Mouse (Mus musculus) thymus, postnatal 14 days (tissue): Measurements from ENCODE around the gene Snw1.

ENCODE experiments used
- DNase-seq: peaks from one replicate; pipeline ENCODE4 v3.0.0; 2021

Snw1 gene

GRCm38 (mm10) chr12:87421708-87422507, 50.2 kb downstream of the Snw1 start:
- DNase-seq: no peak

DNA sequence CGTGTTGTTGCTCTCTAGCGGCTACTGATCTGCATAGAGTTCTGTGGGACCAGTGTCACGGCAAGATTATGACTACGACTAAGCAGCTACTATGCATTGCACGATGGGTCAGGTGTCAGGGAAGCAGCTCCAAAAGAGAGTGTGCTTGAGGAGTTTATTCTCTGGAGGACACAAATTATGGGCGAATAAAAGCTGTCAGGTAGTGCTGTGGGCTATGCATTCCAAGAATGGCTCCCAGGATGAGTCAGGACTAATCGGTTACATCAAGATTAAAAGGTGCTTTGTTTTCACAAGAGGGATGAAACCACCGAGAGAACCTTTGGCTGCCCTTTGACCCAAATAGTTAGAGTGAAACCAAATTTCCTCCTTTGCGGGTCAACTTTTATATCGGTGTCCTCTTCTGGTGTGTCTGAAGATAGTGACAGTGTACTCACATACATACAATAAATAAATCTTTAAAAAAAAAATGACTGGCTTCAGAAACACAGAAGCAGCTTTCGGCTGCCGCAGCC, 52.0 kb downstream of the Snw1 start:
- no peak for DNase-seq

DNA sequence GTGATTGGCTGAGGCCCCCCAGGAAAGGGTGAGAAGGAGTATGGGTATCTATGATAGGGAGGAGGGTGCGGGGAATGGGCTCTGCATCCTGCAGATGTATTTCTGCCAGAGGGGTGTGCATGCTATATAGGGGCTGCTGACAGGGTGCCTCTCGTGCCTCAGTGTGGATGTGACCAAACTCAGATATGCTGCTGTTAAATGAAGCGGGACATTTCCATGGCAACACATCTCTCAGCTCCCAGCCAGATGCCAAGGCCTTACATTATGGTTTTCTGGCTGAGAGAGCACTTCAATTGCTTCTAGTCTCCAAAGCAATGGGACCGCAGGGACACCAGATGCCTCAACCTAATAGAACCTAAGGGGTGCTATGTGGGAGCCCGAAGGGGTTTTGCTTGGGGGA, 53.2 kb downstream of the Snw1 start:
- no peak for DNase-seq

- DNase-seq: peak; percentile 72
Measured at GRCm38 (mm10) chr12:87416690-87417089, 55.4 kb downstream of the Snw1 start.

GRCm38 (mm10) chr12:87415358-87415757, 56.7 kb downstream of the Snw1 start:
- DNase-seq: no peak

- peak; percentile 65 for DNase-seq
Measured at GRCm38 (mm10) chr12:87413179-87413790, 58.8 kb downstream of the Snw1 start.

DNA sequence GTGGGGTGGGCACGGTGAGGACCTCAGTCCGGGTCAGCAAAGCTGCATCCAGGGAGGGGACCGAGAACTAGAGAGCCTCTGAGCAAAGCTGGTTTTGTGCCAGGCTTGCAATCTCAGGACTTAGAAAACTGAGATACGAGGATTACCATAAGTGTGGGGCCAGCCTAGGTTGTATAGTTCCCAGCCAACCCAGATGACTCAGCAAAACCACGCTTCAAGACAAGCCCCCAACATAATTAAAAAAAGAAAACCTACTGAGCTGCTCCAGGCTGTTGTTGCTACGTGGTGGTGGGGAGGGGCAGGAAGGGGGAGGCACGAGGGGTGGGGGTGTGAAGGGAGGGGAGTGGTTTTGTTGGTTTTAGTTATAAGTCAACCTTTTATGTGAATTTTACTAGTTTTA, 61.1 kb downstream of the Snw1 start:
- no peak for DNase-seq

DNA sequence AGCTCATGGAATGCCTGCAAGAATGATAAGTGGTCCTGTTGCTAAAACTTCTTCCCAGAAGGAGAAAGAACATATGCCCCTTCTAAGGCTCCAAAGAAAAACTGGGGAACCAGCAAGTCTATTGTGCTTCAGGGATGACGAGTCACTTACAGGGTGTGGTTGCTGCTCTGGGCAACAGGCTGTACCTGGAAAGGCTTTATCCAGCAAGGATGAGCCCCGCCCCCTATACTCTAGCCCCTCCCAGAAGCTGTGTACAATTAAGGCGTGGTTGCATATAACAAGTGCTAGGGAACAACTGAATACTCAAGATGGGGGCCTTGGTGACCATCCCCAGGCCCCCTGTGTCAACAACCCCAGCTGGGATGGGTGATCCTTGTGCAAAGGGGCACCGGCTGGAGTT, 63.0 kb downstream of the Snw1 start:
- no peak for DNase-seq

- DNase-seq: no peak
Measured at GRCm38 (mm10) chr12:87407869-87408605, 64.0 kb downstream of the Snw1 start.

- DNase-seq: no peak
Measured at GRCm38 (mm10) chr12:87405721-87406120, 66.4 kb downstream of the Snw1 start.

GRCm38 (mm10) chr12:87405165-87405564, 66.9 kb downstream of the Snw1 start:
- DNase-seq: no peak

GRCm38 (mm10) chr12:87401883-87402282, 70.2 kb downstream of the Snw1 start:
- no peak for DNase-seq

DNA sequence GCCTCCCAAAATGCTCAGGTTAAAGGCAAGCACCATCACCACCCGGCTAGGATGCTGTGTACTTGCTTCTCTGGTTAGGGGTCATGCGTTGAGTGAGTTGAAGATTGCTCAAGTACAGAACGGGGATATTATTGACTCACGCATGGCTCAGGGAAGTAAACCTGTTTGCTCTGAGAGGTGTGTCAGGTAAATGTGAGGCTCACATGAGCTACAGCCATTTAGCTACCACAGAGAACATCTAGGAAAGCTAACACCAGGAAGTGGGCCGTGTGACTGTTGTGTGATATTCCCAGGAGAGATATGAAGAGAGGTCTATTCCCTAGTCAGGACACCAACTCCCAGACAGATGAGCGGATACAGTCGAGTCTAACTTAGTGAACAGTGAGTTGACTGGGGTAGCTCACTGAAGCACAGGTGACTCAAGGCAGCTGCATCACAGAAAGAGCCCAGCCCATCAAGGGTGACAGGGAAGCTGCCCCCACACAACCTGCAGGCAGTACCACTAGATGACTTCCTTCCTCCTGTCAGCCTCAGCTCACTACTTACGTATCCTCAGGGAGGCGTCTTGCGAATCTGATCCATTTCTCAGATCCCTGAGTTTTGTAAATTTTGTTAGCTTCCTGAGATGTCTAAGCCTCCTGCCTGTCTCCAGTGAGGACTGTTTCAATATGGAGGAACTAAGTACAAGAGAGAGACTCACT, 72.8 kb downstream of the Snw1 start:
- no peak for DNase-seq
